Mouse (Mus musculus) cortical plate, adult 2 months (tissue): Measurements from ENCODE around the gene Slc7a15. TPM values are rescaled to one million over a fixed set of nuclear protein-coding genes. Genes with fewer than 3 reads are reported as not detected.

ENCODE experiments used
- H3K27ac ChIP-seq: fragments of 200-500 bp; 2 replicates; pipeline ENCODE4 v1.5.1; 2012; ENCODE audit warnings: low read length, control low read depth, inconsistent platforms; ENCODE audit not compliant: insufficient read depth
- H3K4me1 ChIP-seq: fragments of 200-500 bp; 2 replicates; pipeline ENCODE4 v1.6.1; 2011; ENCODE audit warnings: low read length; ENCODE audit not compliant: control insufficient read depth, insufficient read depth
- H3K4me3 ChIP-seq: fragments of 200-500 bp; 2 replicates; pipeline ENCODE4 v1.5.1; 2011; ENCODE audit warnings: mild to moderate bottlenecking, low read length, control low read depth; ENCODE audit not compliant: insufficient read depth
- CTCF ChIP-seq: fragments of 200-500 bp; IDR thresholded peaks from 2 replicates; pipeline ENCODE4 v1.5.1; 2011; ENCODE audit warnings: mild to moderate bottlenecking, control low read depth, low read length; ENCODE audit not compliant: insufficient read depth; ENCODE audit errors: extremely low read depth
- POLR2A ChIP-seq: fragments of 200-500 bp; IDR thresholded peaks from 2 replicates; pipeline ENCODE4 v1.6.1; 2011; ENCODE audit warnings: mild to moderate bottlenecking, low read length, control low read depth; ENCODE audit not compliant: insufficient read depth; ENCODE audit errors: extremely low read depth
- polyA plus RNA-seq: library from polyadenylated mRNA; depleted of rRNA; stranded (reverse); fragments of >200 nt; gene quantifications from 2 replicates; pipeline ENCODE4 v1.2.3, GENCODE M21; 2012

The Slc7a15 gene
- polyA plus RNA-seq, 1 experiment, result not detected

- Histone ChIP-seq H3K27ac (no peak overlapping the region), H3K4me1 (no peaks in the 10 kb centered on the region), H3K4me3 (no peak overlapping the region)
- TF ChIP-seq CTCF (no peak), POLR2A (no peak)
These were observed 64.0 kb downstream of the Slc7a15 start for GRCm38 (mm10) chr12:8534915-8535314.

GRCm38 (mm10) chr12:8527770-8528169, 71.1 kb downstream of the Slc7a15 start:
- H3K4me3 ChIP-seq, result no peak overlapping the region
- no peaks in the 10 kb centered on the region for H3K4me1 ChIP-seq
- H3K27ac ChIP-seq, result no peak overlapping the region
- no peak for TF ChIP-seq POLR2A
- no peak for TF ChIP-seq CTCF

GRCm38 (mm10) chr12:8527175-8527574, 71.7 kb downstream of the Slc7a15 start:
- no peak for TF ChIP-seq CTCF
- TF ChIP-seq POLR2A, result no peak
- Histone ChIP-seq H3K4me1 (no peaks in the 10 kb centered on the region), H3K4me3 (no peak overlapping the region), H3K27ac (no peak overlapping the region)

- H3K27ac ChIP-seq, result no peak overlapping the region
- no peak for TF ChIP-seq POLR2A
- no peak for TF ChIP-seq CTCF
- H3K4me3 ChIP-seq, result no peak overlapping the region
- H3K4me1 ChIP-seq, result no peaks in the 10 kb centered on the region
These were observed 74.8 kb downstream of the Slc7a15 start for GRCm38 (mm10) chr12:8524062-8524461.

GRCm38 (mm10) chr12:8522711-8523110, 76.2 kb downstream of the Slc7a15 start:
- Histone ChIP-seq H3K4me3 (no peak overlapping the region), H3K27ac (no peak overlapping the region), H3K4me1 (no peaks in the 10 kb centered on the region)
- no peak for TF ChIP-seq CTCF
- no peak for TF ChIP-seq POLR2A

GRCm38 (mm10) chr12:8521375-8522047, 77.4 kb downstream of the Slc7a15 start:
- no peak overlapping the region for H3K4me3 ChIP-seq
- no peak overlapping the region for H3K27ac ChIP-seq
- TF ChIP-seq CTCF, result no peak
- no peak for TF ChIP-seq POLR2A
- no peaks in the 10 kb centered on the region for H3K4me1 ChIP-seq

GRCm38 (mm10) chr12:8519431-8520160, 79.3 kb downstream of the Slc7a15 start:
- Histone ChIP-seq H3K4me1 (no peaks in the 10 kb centered on the region), H3K4me3 (no peak overlapping the region), H3K27ac (peak overlapping the region; percentile 69; the same call in 1 of the 2 replicates)
- TF ChIP-seq CTCF, result no peak
- TF ChIP-seq POLR2A, result no peak

GRCm38 (mm10) chr12:8511037-8511882, 87.6 kb downstream of the Slc7a15 start:
- H3K4me3 ChIP-seq, result no peak overlapping the region
- TF ChIP-seq CTCF, result no peak
- no peak for TF ChIP-seq POLR2A
- no peak overlapping the region for H3K27ac ChIP-seq
- no peaks in the 10 kb centered on the region for H3K4me1 ChIP-seq

- Histone ChIP-seq H3K27ac (no peak overlapping the region), H3K4me1 (no peaks in the 10 kb centered on the region), H3K4me3 (no peak overlapping the region)
- TF ChIP-seq POLR2A (no peak), CTCF (no peak)
These were observed 88.4 kb downstream of the Slc7a15 start for GRCm38 (mm10) chr12:8510317-8510988.
